25 mouse cellular contexts compared by ENCODE assay signal in the genomic region with DNA sequence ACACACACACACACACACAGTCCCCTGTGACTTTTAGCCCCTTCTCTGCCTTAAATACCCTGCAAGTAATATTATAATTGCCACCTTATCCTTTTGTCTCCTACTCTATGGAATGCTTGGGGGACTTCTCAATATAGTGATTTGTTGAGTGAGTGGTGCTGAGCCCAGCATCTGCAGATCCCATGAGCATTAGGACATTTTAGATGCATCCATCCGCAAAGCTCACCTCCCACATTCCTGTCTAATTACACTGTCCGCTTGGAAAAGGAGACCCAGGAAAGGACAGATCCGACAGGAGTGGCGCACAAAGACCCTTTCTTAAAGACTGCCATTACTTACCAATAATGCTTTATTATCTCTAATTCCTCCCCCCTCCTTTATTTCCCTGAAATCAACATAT.
"Had no signal": no experiment of that assay in that cellular context is flagged by ENCODE, and none has a peak within 500 bp of the region (broad histone marks: within the 10 kb centered on the region; RNA-seq: fewer than 3 reads in every experiment).

No protein-coding gene starts in this region.

- H3K9me3 ChIP-seq: heart, embryonic 13.5 days; heart, embryonic 15.5 days; hindbrain, embryonic 13.5 days; hindbrain, embryonic 15.5 days; limb, embryonic 10.5 days; limb, embryonic 12.5 days; liver, embryonic 13.5 days; liver, embryonic 15.5 days had no signal

- DNase-seq: gastrocnemius, postnatal 14 days; gastrocnemius, postnatal 36 days; heart, adult 11 months; heart, adult 2 months; heart, postnatal 14 days; heart, postnatal 36 days; kidney, adult 18-20 months; kidney, postnatal 10 days; kidney, postnatal 25 days; layer of hippocampus, adult 9-11 months; layer of hippocampus, postnatal 36 days; liver; liver, embryonic 13.5 days; liver, postnatal 0 days had no signal

- H3K9ac ChIP-seq: heart, embryonic 13.5 days; heart, embryonic 15.5 days; hindbrain, embryonic 13.5 days; hindbrain, embryonic 15.5 days; limb, embryonic 12.5 days; liver, embryonic 13.5 days; liver, embryonic 15.5 days; liver, postnatal 0 days had no signal

- H3K36me3 ChIP-seq: heart, embryonic 13.5 days; heart, embryonic 15.5 days; hindbrain, embryonic 13.5 days; hindbrain, embryonic 15.5 days; limb, embryonic 12.5 days; liver, embryonic 13.5 days; liver, embryonic 15.5 days had no signal

- H3K4me3 ChIP-seq: heart, adult 2 months; heart, embryonic 13.5 days; heart, embryonic 15.5 days; hindbrain, embryonic 13.5 days; hindbrain, embryonic 15.5 days; limb, embryonic 10.5 days; limb, embryonic 12.5 days; liver, embryonic 13.5 days; liver, embryonic 15.5 days had no signal

- H3K4me2 ChIP-seq: heart, embryonic 11.5 days; heart, embryonic 13.5 days; heart, embryonic 15.5 days; hindbrain, embryonic 13.5 days; hindbrain, embryonic 15.5 days; limb, embryonic 12.5 days; liver, embryonic 11.5 days; liver, embryonic 13.5 days; liver, embryonic 15.5 days had no signal

- ATAC-seq: hindbrain, postnatal 0 days; intestine, embryonic 16.5 days; liver, postnatal 0 days had no signal

- H3K27me3 ChIP-seq: heart, embryonic 13.5 days; heart, embryonic 15.5 days; hindbrain, embryonic 13.5 days; hindbrain, embryonic 15.5 days; limb, embryonic 12.5 days; liver, embryonic 13.5 days; liver, embryonic 15.5 days had no signal

- H3K4me1 ChIP-seq: heart, embryonic 15.5 days; hindbrain, embryonic 13.5 days; hindbrain, embryonic 15.5 days; limb, embryonic 10.5 days; limb, embryonic 12.5 days; liver, embryonic 13.5 days; liver, embryonic 15.5 days had no signal

- H3K27ac ChIP-seq: heart, adult 2 months; heart, embryonic 13.5 days; heart, embryonic 15.5 days; hindbrain, embryonic 13.5 days; hindbrain, embryonic 15.5 days; hindbrain, postnatal 0 days; limb, embryonic 10.5 days; limb, embryonic 12.5 days; liver, embryonic 13.5 days; liver, embryonic 15.5 days had no signal
